ENCODE assay signal across 16 mouse cellular contexts in genomic region chr15:96873126-96873525, GRCm38 (mm10).
A peak's percentile ranks its signal among the peaks of the same experiment; 100 is the strongest.
DNase-seq lines count a peak whose midpoint lies in the region; ATAC-seq and TF ChIP-seq lines count a peak whose summit lies in the region.
"Had no signal": no experiment of that assay in that cellular context is flagged by ENCODE, and none has a peak within 500 bp of the region (broad histone marks: within the 10 kb centered on the region; RNA-seq: fewer than 3 reads in every experiment).

No protein-coding gene starts in this region.

- H3K4me2 ChIP-seq in heart, embryonic 13.5 days, result no peak overlapping the region
- peak overlapping the region; percentile 35; the same call in 1 of the 2 replicates for H3K4me2 ChIP-seq in lung, embryonic 14.5 days
- H3K4me2 ChIP-seq in stomach, embryonic 16.5 days (ENCODE audit: low read depth, low read length), result no peak overlapping the region
- H3K4me2 ChIP-seq in liver, embryonic 11.5 days, result no peak overlapping the region
- H3K4me2 ChIP-seq: forebrain, embryonic 12.5 days; neural tube, embryonic 13.5 days had no signal

- no peaks in the 10 kb centered on the region for H3K36me3 ChIP-seq in heart, embryonic 13.5 days
- H3K36me3 ChIP-seq in lung, embryonic 14.5 days (ENCODE audit: insufficient read depth), result no peaks in the 10 kb centered on the region
- H3K36me3 ChIP-seq in limb, embryonic 10.5 days, result no peaks in the 10 kb centered on the region
- H3K36me3 ChIP-seq in stomach, embryonic 16.5 days (ENCODE audit: control insufficient read depth, insufficient read depth, low read length), result no peaks in the 10 kb centered on the region
- no peaks in the 10 kb centered on the region for H3K36me3 ChIP-seq in liver, embryonic 11.5 days (ENCODE audit: control insufficient read depth, insufficient read depth, low read length)
- H3K36me3 ChIP-seq: forebrain, embryonic 12.5 days; neural tube, embryonic 13.5 days had no signal

- peaks cover 4% of the 10 kb centered on the region for H3K4me1 ChIP-seq in heart, embryonic 13.5 days
- peaks cover 17% of the 10 kb centered on the region; the same call in 1 of the 2 replicates for H3K4me1 ChIP-seq in lung, embryonic 14.5 days (ENCODE audit: insufficient read depth)
- H3K4me1 ChIP-seq in limb, embryonic 10.5 days, result peaks cover 42% of the 10 kb centered on the region
- peaks cover 11% of the 10 kb centered on the region; the same call in 1 of the 2 replicates for H3K4me1 ChIP-seq in stomach, embryonic 16.5 days (ENCODE audit: control insufficient read depth, insufficient read depth, low read length)
- H3K4me1 ChIP-seq in liver, embryonic 11.5 days (replicated peaks; ENCODE audit: control insufficient read depth, insufficient read depth, low read length), result no peaks in the 10 kb centered on the region
- H3K4me1 ChIP-seq: forebrain, embryonic 12.5 days; neural tube, embryonic 13.5 days had no signal

- 61% methylated on average over 4 of the region's 4 CpGs for WGBS in heart, embryonic 13.5 days
- 44% methylated on average over 4 of the region's 4 CpGs for WGBS in lung, embryonic 14.5 days
- WGBS in limb, embryonic 10.5 days, result 64% methylated on average over 4 of the region's 4 CpGs
- 45% methylated on average over 4 of the region's 4 CpGs for WGBS in stomach, embryonic 16.5 days
- WGBS in liver, embryonic 11.5 days, result 63% methylated on average over 4 of the region's 4 CpGs

- H3K4me3 ChIP-seq in heart, embryonic 13.5 days, result no peak overlapping the region
- no peak overlapping the region for H3K4me3 ChIP-seq in lung, embryonic 14.5 days (ENCODE audit: low read depth, low read length)
- no peak overlapping the region for H3K4me3 ChIP-seq in limb, embryonic 10.5 days
- H3K4me3 ChIP-seq in stomach, embryonic 16.5 days (replicated peaks; ENCODE audit: low read length), result no peak overlapping the region
- no peak overlapping the region for H3K4me3 ChIP-seq in liver, embryonic 11.5 days (ENCODE audit: low read depth, low read length)
- H3K4me3 ChIP-seq: forebrain, embryonic 12.5 days; neural tube, embryonic 13.5 days had no signal

- no peak for TF ChIP-seq CTCF in lung, embryonic 14.5 days (IDR thresholded peaks at IDR 0.05; ENCODE audit: low read depth)

- H3K27me3 ChIP-seq in heart, embryonic 13.5 days (replicated peaks), result no peaks in the 10 kb centered on the region
- H3K27me3 ChIP-seq in lung, embryonic 14.5 days (ENCODE audit: insufficient read depth, low read length), result no peaks in the 10 kb centered on the region
- no peaks in the 10 kb centered on the region for H3K27me3 ChIP-seq in limb, embryonic 10.5 days (ENCODE audit: low read depth, poor library complexity, severe bottlenecking)
- H3K27me3 ChIP-seq in stomach, embryonic 16.5 days (ENCODE audit: control insufficient read depth, insufficient read depth, low read length), result no peaks in the 10 kb centered on the region
- H3K27me3 ChIP-seq in liver, embryonic 11.5 days (replicated peaks; ENCODE audit: control insufficient read depth, insufficient read depth, low read length), result no peaks in the 10 kb centered on the region
- H3K27me3 ChIP-seq: forebrain, embryonic 12.5 days; neural tube, embryonic 13.5 days had no signal

- no peak for ATAC-seq in heart, embryonic 13.5 days (ENCODE audit: extremely low read depth, insufficient number of reproducible peaks, low FRiP score, low TSS enrichment)
- no peak for ATAC-seq in lung, embryonic 14.5 days (ENCODE audit: insufficient read depth)
- no peak for ATAC-seq in stomach, embryonic 16.5 days (ENCODE audit: insufficient read depth, low FRiP score)
- ATAC-seq in liver, embryonic 11.5 days (replicated peaks; ENCODE audit: low FRiP score), result no peak
- ATAC-seq: hindbrain, postnatal 0 days had no signal

- peak overlapping the region; percentile 71 for H3K27ac ChIP-seq in heart, embryonic 13.5 days (replicated peaks)
- H3K27ac ChIP-seq in lung, embryonic 14.5 days (ENCODE audit: low read depth), result peak overlapping the region; percentile 89
- peak overlapping the region; percentile 81 for H3K27ac ChIP-seq in limb, embryonic 10.5 days
- H3K27ac ChIP-seq in stomach, embryonic 16.5 days (ENCODE audit: low read length), result peak overlapping the region; percentile 97
- H3K27ac ChIP-seq in liver, embryonic 11.5 days (ENCODE audit: low read depth, low read length), result no peak overlapping the region
- H3K27ac ChIP-seq: forebrain, embryonic 12.5 days; hindbrain, postnatal 0 days; neural tube, embryonic 13.5 days had no signal

- no peaks in the 10 kb centered on the region for H3K9me3 ChIP-seq in heart, embryonic 13.5 days
- no peaks in the 10 kb centered on the region for H3K9me3 ChIP-seq in lung, embryonic 14.5 days (ENCODE audit: low read depth, low read length)
- no peaks in the 10 kb centered on the region for H3K9me3 ChIP-seq in limb, embryonic 10.5 days (replicated peaks)
- no peaks in the 10 kb centered on the region for H3K9me3 ChIP-seq in stomach, embryonic 16.5 days (replicated peaks; ENCODE audit: control insufficient read depth, low read length)
- H3K9me3 ChIP-seq in liver, embryonic 11.5 days (ENCODE audit: control insufficient read depth, low read length), result no peaks in the 10 kb centered on the region
- H3K9me3 ChIP-seq: forebrain, embryonic 12.5 days; neural tube, embryonic 13.5 days had no signal

- no peak for DNase-seq in heart, postnatal 4 days
- DNase-seq in lung, embryonic 14.5 days, result no peak
- DNase-seq in lung, adult 18-20 months, result no peak
- no peak for DNase-seq in limb, embryonic 10.5 days (ENCODE audit: low spot score)
- no peak for DNase-seq in testis, postnatal 10 days (ENCODE audit: low spot score)
- no peak for DNase-seq in liver, embryonic 11.5 days (ENCODE audit: low spot score)
- DNase-seq: cerebellum, adult 9-11 months; heart, postnatal 36 days; layer of hippocampus, postnatal 36 days; spleen, adult 18-20 months; thymus, postnatal 25 days had no signal

- no peak overlapping the region for H3K9ac ChIP-seq in heart, embryonic 13.5 days
- H3K9ac ChIP-seq in lung, embryonic 14.5 days, result no peak overlapping the region
- H3K9ac ChIP-seq in stomach, embryonic 16.5 days (ENCODE audit: low read length), result no peak overlapping the region
- H3K9ac ChIP-seq in liver, embryonic 11.5 days (ENCODE audit: low read depth, low read length), result no peak overlapping the region
- H3K9ac ChIP-seq: forebrain, embryonic 12.5 days; neural tube, embryonic 13.5 days had no signal
